Mouse (Mus musculus) left cerebral cortex, postnatal 14 days (tissue): ENCODE results near the gene Srgap2. TPM values are rescaled to one million over a fixed set of nuclear protein-coding genes. Genes with fewer than 3 reads are reported as not detected.
A peak's percentile ranks its signal among the peaks of the same experiment; 100 is the strongest.

Experiments used
- DNase-seq, 2 experiments: peaks; one replicate each; pipeline ENCODE4 v3.0.0; 2021 to 2022; ENCODE audit warnings: low spot score in 2 of 2, mixed read lengths in 1 of 2
- intact Hi-C: fragments of 180-260 bp; cut with DNase I; formaldehyde crosslinking; loops from one replicate; pipeline ENCODE4 v1.15.1; 2025
- total RNA-seq, 2 experiments: library from RNA; stranded (reverse); gene quantifications; 2 replicates each; pipeline ENCODE4 v1.2.3; 2021

The Srgap2 gene
- total RNA-seq, 2 experiments from 2014 or later = 101 to 106 TPM

GRCm38 (mm10) chr1:131528561-131529166 is 1.5 kb upstream of the Srgap2 start:
- DNase-seq = no peak
- intact Hi-C loops = loop anchor here (5.0 kb wide), 3 partner anchors 96 to 231 kb away; no protein-coding TSS in a partner anchor

GRCm38 (mm10) chr1:131528081-131528507 is 942 bp upstream of the Srgap2 start:
- intact Hi-C loops = loop anchor here (5.0 kb wide), 3 partner anchors 96 to 231 kb away; no protein-coding TSS in a partner anchor
- peak; percentile 46 to 61 for DNase-seq

GRCm38 (mm10) chr1:131526371-131527270 is 531 bp downstream of the Srgap2 start:
- DNase-seq = peak; percentile 61 to 70
- intact Hi-C loops = loop anchor here (5.0 kb wide), 3 partner anchors 94 to 229 kb away; no protein-coding TSS in a partner anchor

GRCm38 (mm10) chr1:131525586-131526271 is 1.4 kb downstream of the Srgap2 start:
- peak in 1 of 2 experiments; percentile 45 for DNase-seq
- intact Hi-C loops = loop anchor here (5.0 kb wide), 3 partner anchors 93 to 228 kb away; no protein-coding TSS in a partner anchor

- peak; percentile 58 to 67 for DNase-seq
- intact Hi-C loops = loop anchor here (5.0 kb wide), 3 partner anchors 93 to 228 kb away; no protein-coding TSS in a partner anchor
These were observed 2.0 kb downstream of the Srgap2 start for GRCm38 (mm10) chr1:131525101-131525585.

- DNase-seq = no peak
- intact Hi-C loops = no loop called here
These were observed 3.4 kb downstream of the Srgap2 start for GRCm38 (mm10) chr1:131523794-131524193.

- intact Hi-C loops = no loop called here
These were observed 10.6 kb downstream of the Srgap2 start for GRCm38 (mm10) chr1:131516588-131516987.

GRCm38 (mm10) chr1:131514197-131514596 is 13.0 kb downstream of the Srgap2 start:
- no peak for DNase-seq

More at GRCm38 (mm10) chr1:131516588-131516987, 10.6 kb downstream of the Srgap2 start:
- DNase-seq = no peak

GRCm38 (mm10) chr1:131513136-131513535 is 14.0 kb downstream of the Srgap2 start:
- intact Hi-C loops = no loop called here
- no peak for DNase-seq

More at GRCm38 (mm10) chr1:131514197-131514596, 13.0 kb downstream of the Srgap2 start:
- intact Hi-C loops = no loop called here

GRCm38 (mm10) chr1:131511661-131512500 is 15.3 kb downstream of the Srgap2 start:
- no peak for DNase-seq
- intact Hi-C loops = no loop called here

GRCm38 (mm10) chr1:131511131-131511530 is 16.0 kb downstream of the Srgap2 start:
- no peak for DNase-seq
- intact Hi-C loops = no loop called here

- no peak for DNase-seq
- intact Hi-C loops = no loop called here
These were observed 25.5 kb downstream of the Srgap2 start for GRCm38 (mm10) chr1:131501681-131502080.

GRCm38 (mm10) chr1:131498231-131498630 is 28.9 kb downstream of the Srgap2 start:
- intact Hi-C loops = no loop called here
- DNase-seq = no peak

GRCm38 (mm10) chr1:131493966-131494898 is 32.9 kb downstream of the Srgap2 start:
- DNase-seq = peak in 1 of 2 experiments; percentile 58
- intact Hi-C loops = no loop called here

GRCm38 (mm10) chr1:131492360-131492759 is 34.8 kb downstream of the Srgap2 start:
- intact Hi-C loops = no loop called here
- DNase-seq = peak; percentile 19 to 42

- DNase-seq = no peak
These were observed 35.6 kb downstream of the Srgap2 start for GRCm38 (mm10) chr1:131491579-131491978.

GRCm38 (mm10) chr1:131489312-131489711 is 37.8 kb downstream of the Srgap2 start:
- intact Hi-C loops = no loop called here
- no peak for DNase-seq

More at GRCm38 (mm10) chr1:131491579-131491978, 35.6 kb downstream of the Srgap2 start:
- intact Hi-C loops = no loop called here
